Mouse (Mus musculus): ENCODE results near the gene Gm5800.

DNA sequence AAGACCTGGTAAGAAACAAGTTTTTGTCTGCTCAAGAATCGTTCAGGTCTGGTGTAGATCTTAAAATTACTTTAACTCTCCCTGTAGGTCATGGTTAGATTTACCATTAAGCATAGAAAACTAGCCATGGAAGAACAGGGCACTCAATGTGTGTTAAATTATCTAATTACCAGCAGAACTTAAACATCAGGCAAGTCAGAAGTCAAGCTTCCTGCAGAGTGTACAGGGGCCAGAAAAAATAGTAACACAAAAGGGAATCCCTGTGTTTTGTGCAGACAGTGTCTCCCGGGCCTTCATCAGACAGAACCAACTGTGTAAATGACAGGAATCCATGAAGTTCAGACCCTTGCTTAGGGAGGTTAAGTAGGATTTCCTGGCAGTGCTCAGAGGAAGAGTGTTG lies 39.0 kb upstream of the Gm5800 start:
- TF ChIP-seq CTCF (IDR thresholded peaks at IDR 0.05; ENCODE audit: extremely low read depth, insufficient read length, insufficient replicate concordance, low read depth, low read length), result no peak
- TF ChIP-seq POLR2A (IDR thresholded peaks at IDR 0.05; ENCODE audit: low read depth, low read length), result no peak
